Mouse (Mus musculus) kidney, embryonic 15.5 days (tissue): ENCODE measurements at regions not wholly inside any gene's neighbourhood (a gene's known extent, or its start where the extent isn't known, plus 50 kb on each side); places are given as distances from the start of the nearest gene placed in this dataset.
"Not testable (repeated sequence)": the region's sequence is repeated elsewhere in the genome, so short reads cannot be mapped to it uniquely, and the experiment has no call there.

Source experiments
- ATAC-seq: fragments of 200-750 bp; cut with Nextera tagmentation; replicated peaks from 2 replicates; pipeline ENCODE4 v1.8.0; 2017; ENCODE audit warnings: moderate TSS enrichment; ENCODE audit not compliant: low FRiP score
- H3K27ac ChIP-seq: fragments of 300-500 bp; sonication (generic); 2 replicates; pipeline ENCODE4 v1.5.1; 2015; ENCODE audit warnings: mild to moderate bottlenecking, inconsistent platforms
- H3K27me3 ChIP-seq: fragments of 300-500 bp; sonication (generic); 2 replicates; pipeline ENCODE4 v1.6.1; 2015; ENCODE audit warnings: inconsistent platforms
- H3K36me3 ChIP-seq: fragments of 300-500 bp; sonication (generic); 2 replicates; pipeline ENCODE4 v1.6.1; 2015; ENCODE audit warnings: inconsistent platforms
- H3K4me1 ChIP-seq: fragments of 300-500 bp; sonication (generic); 2 replicates; pipeline ENCODE4 v1.6.1; 2015; ENCODE audit warnings: inconsistent platforms
- H3K4me2 ChIP-seq: fragments of 300-500 bp; sonication (generic); 2 replicates; pipeline ENCODE4 v1.6.1; 2015; ENCODE audit warnings: moderate library complexity, mild to moderate bottlenecking, inconsistent platforms
- H3K4me3 ChIP-seq: fragments of 300-500 bp; sonication (generic); replicated peaks from 2 replicates; pipeline ENCODE4 v1.5.1; 2015; ENCODE audit warnings: mild to moderate bottlenecking, inconsistent platforms
- H3K9ac ChIP-seq: fragments of 300-500 bp; sonication (generic); 2 replicates; pipeline ENCODE4 v1.6.1; 2015; ENCODE audit warnings: mild to moderate bottlenecking, inconsistent platforms
- H3K9me3 ChIP-seq: fragments of 300-500 bp; sonication (generic); replicated peaks from 2 replicates; pipeline ENCODE4 v1.6.1; 2016; ENCODE audit warnings: inconsistent platforms
- WGBS: fragments of 180-500 bp; shearing (Covaris S2); methylation state at CpG from one replicate; pipeline ENCODE4 v1.1.7; 2015; ENCODE audit warnings: mixed read lengths; 5-methylcytosine and 5-hydroxymethylcytosine counted together

GRCm38 (mm10) chr10:9338207-9338801 lies 336.7 kb downstream of the Samd5 start:
- no peaks in the 10 kb centered on the region for H3K4me1 ChIP-seq
- no peak overlapping the region for H3K4me2 ChIP-seq
- 77% methylated on average over 8 of the region's 8 CpGs for WGBS
- H3K9me3 ChIP-seq, result no peaks in the 10 kb centered on the region
- no peak overlapping the region for H3K27ac ChIP-seq
- no peak for ATAC-seq
- no peaks in the 10 kb centered on the region for H3K27me3 ChIP-seq
- no peaks in the 10 kb centered on the region for H3K36me3 ChIP-seq
- no peak overlapping the region for H3K9ac ChIP-seq
- H3K4me3 ChIP-seq, result no peak overlapping the region

- Histone ChIP-seq H3K4me2 (no peak overlapping the region), H3K4me1 (no peaks in the 10 kb centered on the region), H3K36me3 (no peaks in the 10 kb centered on the region), H3K27ac (no peak overlapping the region), H3K9ac (no peak overlapping the region), H3K9me3 (no peaks in the 10 kb centered on the region), H3K27me3 (no peaks in the 10 kb centered on the region), H3K4me3 (no peak overlapping the region)
- no peak for ATAC-seq
- WGBS, result 73% methylated on average over 10 of the region's 10 CpGs
Measured at GRCm38 (mm10) chr10:9334245-9334845, 340.7 kb downstream of the Samd5 start.

DNA sequence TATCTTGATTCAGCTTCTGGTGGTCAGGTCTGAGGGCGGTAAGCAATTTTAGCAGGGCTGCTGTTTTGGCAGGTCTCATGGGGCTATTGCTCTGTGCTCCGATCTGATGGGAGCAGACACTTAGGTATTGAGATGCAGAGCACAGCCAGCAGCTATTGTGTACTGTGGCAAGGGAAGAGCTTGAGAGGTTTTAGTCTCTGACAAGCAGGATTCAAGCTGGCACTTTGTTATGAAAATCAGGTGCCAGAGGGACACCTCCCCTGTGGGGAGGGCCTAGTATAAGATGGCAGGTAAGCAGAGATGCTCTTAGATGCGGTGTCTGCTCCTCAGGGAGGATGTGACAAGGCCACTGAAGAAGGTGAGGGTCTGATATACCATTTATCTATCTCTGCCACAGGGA lies 343.3 kb downstream of the Samd5 start:
- H3K27ac ChIP-seq, result no peak overlapping the region
- no peaks in the 10 kb centered on the region for H3K27me3 ChIP-seq
- WGBS, result 55% methylated on average over 3 of the region's 3 CpGs
- H3K36me3 ChIP-seq, result no peaks in the 10 kb centered on the region
- no peaks in the 10 kb centered on the region for H3K9me3 ChIP-seq
- H3K9ac ChIP-seq, result no peak overlapping the region
- H3K4me3 ChIP-seq, result no peak overlapping the region
- no peak overlapping the region for H3K4me2 ChIP-seq
- H3K4me1 ChIP-seq, result no peaks in the 10 kb centered on the region
- no peak for ATAC-seq

GRCm38 (mm10) chr10:9328324-9328723 lies 346.7 kb downstream of the Samd5 start:
- Histone ChIP-seq H3K27ac (no peak overlapping the region), H3K27me3 (no peaks in the 10 kb centered on the region), H3K4me1 (no peaks in the 10 kb centered on the region), H3K9me3 (no peaks in the 10 kb centered on the region), H3K4me3 (no peak overlapping the region), H3K36me3 (no peaks in the 10 kb centered on the region), H3K9ac (no peak overlapping the region), H3K4me2 (no peak overlapping the region)
- 90% methylated on average over 4 of the region's 4 CpGs for WGBS
- no peak for ATAC-seq

DNA sequence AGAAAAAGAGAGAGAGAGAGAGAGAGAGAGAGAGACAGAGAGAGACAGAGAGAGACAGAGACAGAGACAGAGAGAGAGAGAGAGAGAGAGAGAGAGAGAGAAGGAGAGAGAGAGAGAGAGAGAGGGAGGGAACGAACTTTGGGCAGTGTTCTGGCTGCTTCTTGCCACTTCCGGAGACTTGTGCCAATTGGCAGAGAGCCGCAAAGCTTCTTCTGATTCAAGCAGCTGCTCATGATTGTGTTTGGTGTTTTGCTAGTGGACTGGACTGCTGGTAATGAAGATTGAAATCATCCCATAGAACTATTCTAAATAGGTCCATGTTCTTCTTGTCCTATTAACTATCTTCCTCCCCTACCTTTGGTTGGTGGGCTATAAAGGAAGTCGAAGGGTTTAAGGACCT lies 347.1 kb downstream of the Samd5 start:
- not testable (repeated sequence) for H3K9ac ChIP-seq, H3K9me3 ChIP-seq, H3K4me2 ChIP-seq, H3K4me3 ChIP-seq, H3K27me3 ChIP-seq, H3K27ac ChIP-seq, H3K4me1 ChIP-seq, ATAC-seq, H3K36me3 ChIP-seq
- 91% methylated on average over 4 of the region's 4 CpGs for WGBS

- Histone ChIP-seq H3K4me1 (no peaks in the 10 kb centered on the region), H3K4me2 (no peak overlapping the region), H3K4me3 (no peak overlapping the region), H3K36me3 (no peaks in the 10 kb centered on the region), H3K9me3 (no peaks in the 10 kb centered on the region), H3K27ac (no peak overlapping the region), H3K27me3 (no peaks in the 10 kb centered on the region), H3K9ac (no peak overlapping the region)
- no peak for ATAC-seq
- 86% methylated on average over 6 of the region's 6 CpGs for WGBS
Measured at GRCm38 (mm10) chr10:9312326-9312725, 362.7 kb downstream of the Samd5 start.

DNA sequence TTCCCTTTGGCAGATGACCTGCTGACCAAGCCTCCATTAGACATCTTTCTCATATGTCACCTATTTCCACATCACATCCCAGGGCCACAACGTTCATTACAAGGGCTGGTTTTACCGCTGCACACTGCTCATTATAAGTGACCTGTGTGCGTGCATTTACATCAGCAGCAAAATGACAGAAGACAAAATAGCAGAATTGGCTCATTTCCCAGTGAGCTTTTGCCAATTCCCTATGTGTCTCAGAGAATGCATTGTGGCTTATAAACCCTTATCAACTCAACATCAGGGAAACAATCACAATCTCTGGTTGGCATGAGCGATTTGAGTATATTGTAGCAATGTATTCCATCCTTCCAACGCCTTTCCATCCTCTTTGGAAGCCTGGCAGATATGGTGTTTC lies 364.7 kb downstream of the Samd5 start:
- no peak overlapping the region for H3K27ac ChIP-seq
- H3K4me3 ChIP-seq, result no peak overlapping the region
- H3K4me1 ChIP-seq, result no peaks in the 10 kb centered on the region
- no peaks in the 10 kb centered on the region for H3K9me3 ChIP-seq
- no peak overlapping the region for H3K4me2 ChIP-seq
- H3K27me3 ChIP-seq, result no peaks in the 10 kb centered on the region
- WGBS, result 58% methylated on average over 5 of the region's 5 CpGs
- ATAC-seq, result no peak
- no peak overlapping the region for H3K9ac ChIP-seq
- H3K36me3 ChIP-seq, result no peaks in the 10 kb centered on the region

- H3K9ac ChIP-seq, result no peak overlapping the region
- H3K27me3 ChIP-seq, result no peaks in the 10 kb centered on the region
- no peak overlapping the region for H3K4me3 ChIP-seq
- no peaks in the 10 kb centered on the region for H3K4me1 ChIP-seq
- no peaks in the 10 kb centered on the region for H3K36me3 ChIP-seq
- 43% methylated on average over 1 of the region's 1 CpGs for WGBS
- H3K27ac ChIP-seq, result no peak overlapping the region
- no peak for ATAC-seq
- H3K4me2 ChIP-seq, result no peak overlapping the region
- H3K9me3 ChIP-seq, result no peaks in the 10 kb centered on the region
Measured at GRCm38 (mm10) chr10:9296055-9296454, 379.0 kb downstream of the Samd5 start.

- H3K36me3 ChIP-seq, result no peaks in the 10 kb centered on the region
- H3K27me3 ChIP-seq, result no peaks in the 10 kb centered on the region
- no peak overlapping the region for H3K4me2 ChIP-seq
- H3K9ac ChIP-seq, result no peak overlapping the region
- H3K4me3 ChIP-seq, result no peak overlapping the region
- H3K27ac ChIP-seq, result no peak overlapping the region
- H3K4me1 ChIP-seq, result no peaks in the 10 kb centered on the region
- H3K9me3 ChIP-seq, result no peaks in the 10 kb centered on the region
- ATAC-seq, result no peak
- 85% methylated on average over 1 of the region's 1 CpGs for WGBS
Measured at GRCm38 (mm10) chr10:9295269-9295668, 379.7 kb downstream of the Samd5 start.

DNA sequence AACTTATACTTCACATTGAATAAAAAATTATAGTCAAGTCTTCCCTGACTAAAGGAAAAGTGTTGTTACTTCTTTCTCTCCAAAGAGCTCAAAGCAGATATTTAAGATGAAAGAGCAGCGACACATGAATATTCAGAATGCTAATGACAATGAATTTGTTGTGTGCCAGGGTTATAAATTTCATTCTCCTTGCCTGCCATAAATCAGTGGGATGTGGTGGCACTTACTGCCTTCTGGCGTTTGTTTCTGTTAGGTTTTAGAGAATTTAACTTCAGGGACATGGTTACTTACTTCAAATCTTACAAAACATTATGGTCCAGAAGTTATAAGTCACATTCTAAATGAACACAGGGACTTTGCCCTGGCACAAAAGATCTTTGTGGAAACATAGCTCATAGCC lies 380.4 kb downstream of the Samd5 start:
- 54% methylated on average over 2 of the region's 2 CpGs for WGBS
- no peaks in the 10 kb centered on the region for H3K36me3 ChIP-seq
- no peak overlapping the region for H3K27ac ChIP-seq
- no peak overlapping the region for H3K4me2 ChIP-seq
- no peak overlapping the region for H3K4me3 ChIP-seq
- no peak for ATAC-seq
- no peak overlapping the region for H3K9ac ChIP-seq
- H3K27me3 ChIP-seq, result no peaks in the 10 kb centered on the region
- no peaks in the 10 kb centered on the region for H3K9me3 ChIP-seq
- no peaks in the 10 kb centered on the region for H3K4me1 ChIP-seq

- Histone ChIP-seq H3K4me2 (no peak overlapping the region), H3K27ac (no peak overlapping the region), H3K27me3 (no peaks in the 10 kb centered on the region), H3K9me3 (no peaks in the 10 kb centered on the region), H3K36me3 (no peaks in the 10 kb centered on the region), H3K4me1 (no peaks in the 10 kb centered on the region), H3K9ac (no peak overlapping the region), H3K4me3 (no peak overlapping the region)
- ATAC-seq, result no peak
- WGBS, result 68% methylated on average over 6 of the region's 6 CpGs
Measured at GRCm38 (mm10) chr10:9291456-9292146, 383.4 kb downstream of the Samd5 start.

- ATAC-seq, result no peak
- Histone ChIP-seq H3K4me1 (no peaks in the 10 kb centered on the region), H3K4me3 (no peak overlapping the region), H3K27me3 (no peaks in the 10 kb centered on the region), H3K9ac (no peak overlapping the region), H3K36me3 (no peaks in the 10 kb centered on the region), H3K27ac (no peak overlapping the region), H3K9me3 (no peaks in the 10 kb centered on the region), H3K4me2 (no peak overlapping the region)
- 82% methylated on average over 3 of the region's 3 CpGs for WGBS
Measured at GRCm38 (mm10) chr10:9272940-9273339, 387.1 kb upstream of the Sash1 start.
